Mouse (Mus musculus) layer of hippocampus, adult 11-12 months (tissue): Measurements from ENCODE around the gene Cpb2.

ENCODE experiments used
- DNase-seq: peaks from one replicate; pipeline ENCODE4 v3.0.0; 2022; ENCODE audit warnings: low spot score

The Cpb2 gene

DNA sequence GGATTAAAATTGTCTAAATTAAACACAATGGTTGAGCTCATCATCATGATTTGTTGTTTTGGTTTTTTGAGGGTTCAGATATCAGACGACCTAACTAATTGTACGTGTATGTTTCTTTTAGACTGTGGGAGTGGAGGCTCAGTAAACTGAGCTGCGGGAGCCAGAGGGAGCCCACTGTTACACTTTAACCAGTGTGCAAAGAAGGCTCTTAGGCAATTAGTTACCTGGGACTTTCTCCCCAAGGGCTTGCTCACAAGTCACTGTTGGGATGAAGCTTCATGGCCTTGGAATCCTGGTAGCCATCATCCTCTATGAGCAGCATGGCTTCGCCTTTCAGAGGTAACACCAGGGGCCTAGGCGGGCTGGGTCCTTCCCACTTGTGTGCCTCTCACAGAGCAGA lies at the start of gene Cpb2:
TSS of gene Cpb2 (plus strand) at position 201 of the 400 bp plus-strand sequence.
- DNase-seq = no peak

- no peak for DNase-seq
Measured at GRCm38 (mm10) chr14:75192427-75192826, 49.7 kb upstream of the Cpb2 start.

- DNase-seq = no peak
Measured at GRCm38 (mm10) chr14:75192858-75193257, 49.2 kb upstream of the Cpb2 start.

DNA sequence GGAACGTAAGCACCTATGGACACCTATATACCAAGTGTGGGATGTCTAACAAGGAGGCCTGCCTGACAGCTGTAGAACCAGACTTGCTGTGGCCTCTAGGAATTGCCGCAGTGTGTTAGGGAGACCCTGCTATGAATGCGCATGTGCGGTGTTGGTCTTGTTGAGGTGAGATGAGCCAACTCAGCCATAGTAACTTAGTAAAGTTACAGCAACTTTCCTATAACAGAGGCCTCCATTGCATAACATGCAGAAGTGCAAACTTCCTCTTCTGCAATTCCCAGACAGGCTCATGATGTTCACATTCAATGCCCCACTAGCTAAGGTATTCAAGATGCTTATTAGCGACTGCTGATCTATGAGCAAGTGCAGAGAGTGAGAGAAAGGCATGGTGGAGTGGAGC lies 46.6 kb upstream of the Cpb2 start:
- no peak for DNase-seq

DNA sequence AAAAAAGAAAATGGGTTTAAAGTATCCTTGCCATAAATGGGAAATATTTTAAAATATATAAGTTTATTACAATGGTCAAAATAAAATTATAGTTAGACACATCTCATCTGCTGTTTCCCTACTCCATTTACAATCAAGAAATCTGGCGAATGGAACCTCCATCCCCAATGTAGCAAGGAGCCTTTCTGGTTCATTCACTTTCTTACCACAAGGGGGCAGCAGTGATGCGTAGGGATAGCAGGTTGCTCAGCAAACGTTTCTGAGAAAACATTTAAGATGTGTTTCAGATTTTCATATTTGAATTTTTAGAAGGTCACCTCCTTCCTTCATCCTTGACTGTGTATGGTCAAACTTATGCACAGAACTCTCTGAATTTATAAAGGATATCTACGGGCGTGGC lies 45.1 kb upstream of the Cpb2 start:
- peak; percentile 74 for DNase-seq

DNA sequence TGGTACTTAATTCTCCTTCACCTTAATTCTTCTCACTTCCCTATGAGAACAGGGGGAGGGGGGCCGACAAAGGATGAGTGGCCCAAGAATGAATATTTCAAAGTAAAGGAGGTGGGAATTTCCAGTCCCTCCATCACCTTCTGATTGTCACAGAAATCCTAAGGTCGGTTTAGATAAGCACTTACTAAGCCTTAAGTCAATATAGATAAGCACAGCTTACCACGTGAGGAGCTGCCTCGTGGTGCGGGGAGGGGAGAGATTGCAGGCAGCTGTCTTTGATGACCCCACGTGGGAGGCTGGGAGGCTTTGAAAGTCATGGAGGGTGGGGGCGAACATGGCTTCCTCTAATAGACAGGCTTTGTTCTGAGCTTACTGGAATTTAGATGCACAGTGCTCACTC lies 44.4 kb upstream of the Cpb2 start:
- DNase-seq = no peak

- no peak for DNase-seq
Measured at GRCm38 (mm10) chr14:75205363-75206051, 36.6 kb upstream of the Cpb2 start.

DNA sequence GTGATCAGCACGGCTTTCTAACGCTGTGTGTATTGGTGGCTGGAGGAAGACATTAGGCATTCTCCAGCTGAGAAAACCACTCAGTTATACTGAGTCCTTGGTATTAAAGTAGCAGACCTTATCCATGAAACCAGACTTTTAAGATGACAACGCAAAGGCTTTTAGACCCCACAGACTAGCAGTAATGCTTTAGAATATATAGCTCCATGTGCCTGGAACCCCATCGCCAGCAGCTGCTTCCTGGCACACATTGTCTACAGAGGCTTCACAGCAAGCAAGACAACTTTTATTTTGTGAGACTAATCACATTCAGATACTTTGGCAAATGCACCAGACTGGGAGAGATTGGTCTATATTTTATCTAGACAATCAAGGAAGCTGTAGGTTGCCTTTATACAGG lies 35.8 kb upstream of the Cpb2 start:
- no peak for DNase-seq

- no peak for DNase-seq
Measured at GRCm38 (mm10) chr14:75208572-75209151, 33.4 kb upstream of the Cpb2 start.

- DNase-seq = no peak
Measured at GRCm38 (mm10) chr14:75213752-75214151, 28.3 kb upstream of the Cpb2 start.

DNA sequence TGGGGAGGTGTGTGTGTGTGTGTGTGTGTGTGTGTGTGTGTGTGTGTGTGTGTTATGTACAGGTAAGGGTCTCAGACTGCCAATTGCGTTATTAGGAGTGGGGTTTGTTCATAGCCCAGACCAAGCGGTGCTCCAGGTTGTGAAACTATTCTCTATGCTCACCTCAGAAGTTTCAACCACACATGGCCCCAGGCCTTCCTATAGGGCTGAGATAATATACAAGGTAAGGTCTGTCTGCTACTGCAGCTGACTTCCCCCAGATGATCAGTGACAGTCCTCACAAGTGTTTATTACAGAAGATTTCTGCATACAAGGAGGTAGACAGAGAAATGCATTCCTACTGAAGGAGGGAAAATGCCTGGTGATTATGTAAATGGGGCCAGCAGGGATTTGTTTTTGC lies 23.2 kb upstream of the Cpb2 start:
- DNase-seq = no peak

GRCm38 (mm10) chr14:75219250-75219913 lies 22.7 kb upstream of the Cpb2 start:
- DNase-seq = no peak

DNA sequence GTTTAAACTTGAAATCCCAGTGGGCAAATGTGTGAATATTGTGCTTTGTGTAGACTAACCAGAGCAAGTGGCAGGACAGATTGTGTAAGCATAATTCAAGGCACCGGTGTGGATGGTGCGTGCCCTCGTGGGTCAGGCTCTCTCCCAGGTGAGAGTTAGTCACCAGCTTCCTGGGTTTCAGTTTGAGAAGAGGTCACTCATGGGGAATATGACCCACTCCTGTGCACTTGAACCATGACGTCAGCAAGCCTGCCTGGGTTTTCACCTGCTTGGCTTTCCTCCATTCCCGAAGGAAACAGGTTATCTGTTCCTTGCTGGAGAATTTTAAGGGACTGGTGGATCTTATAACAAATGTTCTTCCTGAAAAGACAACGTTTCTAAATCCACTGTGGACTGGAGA lies 19.7 kb upstream of the Cpb2 start:
- DNase-seq = no peak

GRCm38 (mm10) chr14:75227453-75228084 lies 14.5 kb upstream of the Cpb2 start:
- DNase-seq = no peak

DNA sequence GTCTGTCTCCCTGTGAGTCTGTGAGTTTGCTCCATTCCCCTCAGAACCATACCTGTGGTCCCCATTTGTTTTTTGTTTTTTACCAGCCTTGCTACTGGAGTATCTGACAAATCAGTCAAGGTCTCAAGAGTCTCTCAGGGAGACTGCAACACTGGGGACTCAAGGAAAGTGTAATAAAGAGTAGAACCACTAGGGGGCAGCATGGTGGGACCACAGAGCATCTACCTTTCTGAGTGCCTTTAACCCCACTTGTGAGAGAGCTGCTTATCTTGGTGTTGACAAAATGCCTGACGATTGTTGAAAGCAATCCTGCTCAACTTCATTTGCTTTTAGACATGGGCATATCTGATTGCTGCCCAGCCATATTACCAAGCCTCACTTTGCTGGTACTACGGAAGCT lies 12.3 kb upstream of the Cpb2 start:
- peak; percentile 49 for DNase-seq

DNA sequence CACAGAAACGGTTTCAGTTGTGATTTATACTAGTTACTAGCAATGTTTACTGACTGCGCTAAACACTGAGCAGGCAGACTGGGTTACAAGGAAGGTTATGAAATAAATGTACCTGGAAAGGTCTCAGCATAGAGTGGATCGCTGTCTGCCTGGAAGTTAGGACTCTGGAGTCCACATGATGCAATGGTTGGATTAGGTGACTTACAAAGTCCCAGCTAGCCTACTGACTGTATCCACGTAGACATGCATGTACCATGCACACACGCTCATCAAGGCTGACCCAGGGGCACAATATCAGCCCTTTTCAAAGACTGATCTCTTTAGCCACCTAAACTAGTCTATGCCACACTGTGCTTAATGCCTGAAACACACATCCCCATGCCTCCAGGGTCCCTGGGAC lies 9.0 kb upstream of the Cpb2 start:
- no peak for DNase-seq

DNA sequence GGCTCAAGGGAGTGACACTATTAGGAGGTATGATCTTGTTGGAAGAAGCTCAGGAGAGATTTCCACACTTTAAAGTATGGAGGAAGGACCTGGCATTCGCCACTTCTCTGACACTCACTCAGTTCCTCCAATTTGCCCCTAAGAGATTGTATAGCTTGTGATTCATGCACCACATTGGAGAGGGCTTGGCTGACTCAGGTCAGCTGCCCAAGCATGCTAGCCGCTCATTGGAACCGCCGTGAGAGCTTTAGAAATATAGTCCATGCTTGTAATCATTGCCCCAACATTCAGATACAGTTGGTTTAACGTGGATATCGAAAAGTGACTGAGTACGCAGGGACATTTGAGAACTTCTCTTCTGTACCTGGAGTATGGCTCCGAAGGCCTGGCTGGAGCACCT lies 6.5 kb upstream of the Cpb2 start:
- no peak for DNase-seq

DNA sequence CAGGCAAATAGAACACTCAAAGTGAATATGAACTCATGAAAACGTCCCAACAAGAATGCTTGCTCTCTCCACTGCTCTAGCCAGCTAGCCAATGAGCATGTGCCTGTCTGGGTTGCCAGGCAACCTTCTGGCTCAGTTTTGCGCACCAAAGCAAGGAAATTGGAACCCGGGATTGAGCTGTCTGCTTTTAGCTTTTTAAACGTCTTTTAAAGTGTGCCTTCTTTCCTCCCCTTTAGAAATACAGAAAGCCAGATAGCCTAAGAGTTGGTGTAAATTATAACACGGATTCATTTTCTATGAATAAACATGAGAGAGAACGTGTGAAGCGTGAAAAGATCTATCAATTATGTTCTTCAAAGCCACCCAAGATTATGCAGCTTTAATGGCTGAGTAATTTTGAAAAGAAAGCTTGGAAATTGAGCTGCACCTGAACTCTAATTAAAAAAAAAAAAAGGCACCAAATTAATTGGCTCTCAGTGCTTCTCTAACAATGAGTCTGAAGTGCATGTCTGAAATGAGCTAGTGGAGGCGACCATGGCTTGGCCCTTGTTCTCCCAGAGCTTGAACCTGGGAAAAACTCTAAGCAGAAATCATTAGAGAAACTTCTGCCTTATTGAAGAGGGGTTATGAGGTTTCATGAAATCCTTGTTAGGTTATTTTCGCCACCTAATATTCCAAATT lies 6.0 kb upstream of the Cpb2 start:
- DNase-seq = peak; percentile 36

GRCm38 (mm10) chr14:75236636-75237003 lies 5.5 kb upstream of the Cpb2 start:
- no peak for DNase-seq

DNA sequence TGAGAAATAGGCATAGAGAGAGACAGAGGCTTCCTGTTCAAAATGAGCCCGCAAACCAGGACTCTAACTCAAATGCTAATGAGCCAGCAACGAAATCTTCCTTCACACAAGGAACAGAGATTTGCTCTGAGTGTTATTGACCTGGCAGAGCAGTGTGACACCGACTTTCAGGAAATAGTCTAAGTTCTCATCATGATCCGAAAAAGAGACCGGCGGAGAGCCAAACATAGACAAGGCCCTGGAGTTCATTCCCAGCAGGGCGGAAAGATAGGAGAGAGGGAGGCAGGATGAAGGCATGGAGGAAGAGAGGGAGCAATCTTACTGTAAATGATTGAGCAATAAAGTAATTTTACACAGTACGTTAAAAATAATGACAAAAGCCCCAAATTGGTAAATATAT lies 5.0 kb upstream of the Cpb2 start:
- DNase-seq = no peak

- DNase-seq = no peak
Measured at GRCm38 (mm10) chr14:75238054-75238692, 3.9 kb upstream of the Cpb2 start.
